ENCODE assay signal across 9 mouse cellular contexts in genomic region chr8:85926107-85926506, GRCm38 (mm10).
DNase-seq lines count a peak whose midpoint lies in the region; ATAC-seq lines count a peak whose summit lies in the region.
"Had no signal": no experiment of that assay in that cellular context is flagged by ENCODE, and none has a peak within 500 bp of the region (broad histone marks: within the 10 kb centered on the region; RNA-seq: fewer than 3 reads in every experiment).

No protein-coding gene starts in this region.

- DNase-seq in hindbrain, embryonic 10.5 days (ENCODE audit: low spot score), result no peak
- peak; percentile 29 for DNase-seq in right cerebral cortex, adult 18-20 months
- no peak for DNase-seq in right cerebral cortex, postnatal 14 days
- peak; percentile 17 for DNase-seq in kidney, postnatal 10 days
- no peak for DNase-seq in c-Kit-positive CD71-positive TER-119-positive erythroid progenitor cells, embryonic 14.5 days (ENCODE audit: low spot score)
- DNase-seq in embryo, embryonic 10.5 days (ENCODE audit: low spot score), result no peak
- DNase-seq: cerebellum, adult 8-10 months had no signal

- no peaks in the 10 kb centered on the region for H3K36me3 ChIP-seq in hindbrain, embryonic 13.5 days
- peaks cover 3% of the 10 kb centered on the region; the same call in 1 of the 2 replicates for H3K36me3 ChIP-seq in hindbrain, embryonic 10.5 days

- no peaks in the 10 kb centered on the region for H3K4me1 ChIP-seq in hindbrain, embryonic 13.5 days (replicated peaks)
- H3K4me1 ChIP-seq in hindbrain, embryonic 10.5 days (replicated peaks), result no peaks in the 10 kb centered on the region
- H3K4me1 ChIP-seq: limb, embryonic 13.5 days had no signal

- ATAC-seq in hindbrain, embryonic 13.5 days (ENCODE audit: low FRiP score), result 0 out of 2 replicates have a peak, but pooled peaks have one; percentile 28

- no peak overlapping the region for H3K9ac ChIP-seq in hindbrain, embryonic 13.5 days
- H3K9ac ChIP-seq: limb, embryonic 13.5 days had no signal

- 66% methylated on average over 3 of the region's 3 CpGs for WGBS in hindbrain, embryonic 13.5 days
- 93% methylated on average over 3 of the region's 3 CpGs for WGBS in hindbrain, embryonic 10.5 days

- no peaks in the 10 kb centered on the region for H3K27me3 ChIP-seq in hindbrain, embryonic 13.5 days
- H3K27me3 ChIP-seq in hindbrain, embryonic 10.5 days (ENCODE audit: insufficient read depth, poor library complexity, severe bottlenecking), result no peaks in the 10 kb centered on the region
- H3K27me3 ChIP-seq: limb, embryonic 13.5 days had no signal

- no peaks in the 10 kb centered on the region for H3K9me3 ChIP-seq in hindbrain, embryonic 13.5 days
- no peaks in the 10 kb centered on the region for H3K9me3 ChIP-seq in hindbrain, embryonic 10.5 days
- H3K9me3 ChIP-seq: limb, embryonic 13.5 days had no signal

- no peak overlapping the region for H3K27ac ChIP-seq in hindbrain, embryonic 13.5 days
- H3K27ac ChIP-seq in hindbrain, embryonic 10.5 days, result no peak overlapping the region
- H3K27ac ChIP-seq: limb, embryonic 13.5 days had no signal

- no peak overlapping the region for H3K4me3 ChIP-seq in hindbrain, embryonic 13.5 days
- no peak overlapping the region for H3K4me3 ChIP-seq in hindbrain, embryonic 10.5 days
- H3K4me3 ChIP-seq: limb, embryonic 13.5 days had no signal

- no peak overlapping the region for H3K4me2 ChIP-seq in hindbrain, embryonic 13.5 days
- H3K4me2 ChIP-seq: limb, embryonic 13.5 days had no signal

Comparison
In these comparisons a context has a peak if more than half of its experiments do, and no peak if none do; other contexts are left out.
1. DNase-seq: peak in right cerebral cortex, adult 18-20 months (single experiment) and kidney, postnatal 10 days (single experiment); none in hindbrain, embryonic 10.5 days (single experiment), right cerebral cortex, postnatal 14 days (single experiment), c-Kit-positive CD71-positive TER-119-positive erythroid progenitor cells, embryonic 14.5 days (single experiment) and embryo, embryonic 10.5 days (single experiment).